18 mouse cellular contexts compared by ENCODE assay signal in the genomic region with DNA sequence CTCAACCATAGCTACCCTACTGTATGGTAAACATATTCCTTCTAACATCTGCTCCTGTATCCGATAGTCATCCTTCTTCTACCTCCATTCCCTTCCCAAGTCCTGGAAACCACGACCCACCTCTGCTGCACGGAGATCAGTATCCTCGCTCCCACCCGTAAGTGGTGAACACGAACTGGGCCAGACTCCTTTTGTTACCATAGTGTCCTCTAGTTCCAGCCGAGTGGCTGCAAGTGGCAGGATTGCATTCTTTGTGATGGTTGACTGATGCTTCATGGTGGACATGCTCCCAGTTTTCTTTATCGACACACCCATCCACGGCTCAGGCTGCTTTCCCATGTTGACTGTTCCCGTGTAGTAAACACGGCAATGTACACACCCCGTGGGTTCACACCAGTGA.
"Had no signal": no experiment of that assay in that cellular context is flagged by ENCODE, and none has a peak within 500 bp of the region (broad histone marks: within the 10 kb centered on the region; RNA-seq: fewer than 3 reads in every experiment).

No protein-coding gene starts in this region.

- DNase-seq: kidney, adult 11 months; layer of hippocampus, adult 9-11 months; layer of hippocampus, postnatal 36 days; liver; liver, embryonic 13.5 days; liver, postnatal 0 days; lung, postnatal 14 days; retina, postnatal 1 day; thymus, adult 18-20 months; thymus, postnatal 14 days had no signal

- H3K9me3 ChIP-seq: limb, embryonic 12.5 days; liver, embryonic 13.5 days; lung, embryonic 15.5 days; megakaryocyte, embryonic 14.5 days; midbrain, embryonic 13.5 days; neural tube, embryonic 15.5 days had no signal

- H3K4me1 ChIP-seq: neural tube, embryonic 15.5 days had no signal

- ATAC-seq: hindbrain, postnatal 0 days; liver, postnatal 0 days; midbrain, embryonic 13.5 days had no signal

- H3K27ac ChIP-seq: hindbrain, postnatal 0 days; limb, embryonic 12.5 days; liver, embryonic 13.5 days; lung, embryonic 15.5 days; macrophage; midbrain, embryonic 13.5 days; neural tube, embryonic 15.5 days had no signal

- H3K9ac ChIP-seq: limb, embryonic 12.5 days; liver, embryonic 13.5 days; liver, postnatal 0 days; lung, embryonic 15.5 days; midbrain, embryonic 13.5 days; neural tube, embryonic 15.5 days had no signal

- H3K4me2 ChIP-seq: limb, embryonic 12.5 days; liver, embryonic 13.5 days; lung, embryonic 15.5 days; midbrain, embryonic 13.5 days; neural tube, embryonic 15.5 days had no signal

- H3K4me3 ChIP-seq: limb, embryonic 12.5 days; liver, embryonic 13.5 days; lung, embryonic 15.5 days; megakaryocyte, embryonic 14.5 days; midbrain, embryonic 13.5 days; myocyte; neural tube, embryonic 15.5 days had no signal

- H3K27me3 ChIP-seq: limb, embryonic 12.5 days; liver, embryonic 13.5 days; lung, embryonic 15.5 days; midbrain, embryonic 13.5 days; neural tube, embryonic 15.5 days had no signal

- H3K36me3 ChIP-seq: liver, embryonic 13.5 days; lung, embryonic 15.5 days; midbrain, embryonic 13.5 days; neural tube, embryonic 15.5 days had no signal
